Mouse (Mus musculus): ENCODE measurements around the gene Mreg. TPM values are rescaled to one million over a fixed set of nuclear protein-coding genes. Genes with fewer than 3 reads are reported as not detected.
"Not testable (repeated sequence)": the region's sequence is repeated elsewhere in the genome, so short reads cannot be mapped to it uniquely, and the experiment has no call there.

The Mreg gene
- total RNA-seq, 2 experiments from 2014 or later: 25.9 to 27.4 TPM

GRCm38 (mm10) chr1:72232592-72232991 is 20.5 kb upstream of the Mreg start:
- DNase-seq; intact Hi-C loops (cut with DNase I; ENCODE audit: low total_unique reads): not testable (repeated sequence)

- intact Hi-C loops (cut with DNase I; ENCODE audit: low total_unique reads): no loop called here
- DNase-seq: no peak
Measured at GRCm38 (mm10) chr1:72228974-72229373, 16.9 kb upstream of the Mreg start.

- intact Hi-C loops (cut with DNase I; ENCODE audit: low total_unique reads): no loop called here
- DNase-seq: no peak
Measured at GRCm38 (mm10) chr1:72227546-72227945, 15.4 kb upstream of the Mreg start.

- DNase-seq: no peak
- intact Hi-C loops (cut with DNase I; ENCODE audit: low total_unique reads): no loop called here
Measured at GRCm38 (mm10) chr1:72226887-72227481, 14.9 kb upstream of the Mreg start.

- DNase-seq: no peak
- intact Hi-C loops (cut with DNase I; ENCODE audit: low total_unique reads): no loop called here
Measured at GRCm38 (mm10) chr1:72226172-72226886, 14.2 kb upstream of the Mreg start.

- intact Hi-C loops (cut with DNase I; ENCODE audit: low total_unique reads): not testable (repeated sequence)
- DNase-seq: peak; percentile 72
Measured at GRCm38 (mm10) chr1:72225720-72226171, 13.6 kb upstream of the Mreg start.

- no peak for DNase-seq
- intact Hi-C loops (cut with DNase I; ENCODE audit: low total_unique reads): no loop called here
Measured at GRCm38 (mm10) chr1:72225054-72225718, 13.1 kb upstream of the Mreg start.

GRCm38 (mm10) chr1:72220008-72220407 is 7.9 kb upstream of the Mreg start:
- DNase-seq: no peak
- intact Hi-C loops (cut with DNase I; ENCODE audit: low total_unique reads): no loop called here

GRCm38 (mm10) chr1:72219116-72219515 is 7.0 kb upstream of the Mreg start:
- intact Hi-C loops (cut with DNase I; ENCODE audit: low total_unique reads): no loop called here
- no peak for DNase-seq

GRCm38 (mm10) chr1:72218626-72219025 is 6.5 kb upstream of the Mreg start:
- intact Hi-C loops (cut with DNase I; ENCODE audit: low total_unique reads): no loop called here
- no peak for DNase-seq

- intact Hi-C loops (cut with DNase I; ENCODE audit: low total_unique reads): no loop called here
- no peak for DNase-seq
Measured at GRCm38 (mm10) chr1:72216761-72217160, 4.7 kb upstream of the Mreg start.

GRCm38 (mm10) chr1:72215174-72215573 is 3.1 kb upstream of the Mreg start:
- intact Hi-C loops (cut with DNase I; ENCODE audit: low total_unique reads): no loop called here
- no peak for DNase-seq

GRCm38 (mm10) chr1:72214470-72214961 is 2.4 kb upstream of the Mreg start:
- DNase-seq: peak; percentile 71
- intact Hi-C loops (cut with DNase I; ENCODE audit: low total_unique reads): no loop called here

GRCm38 (mm10) chr1:72213954-72214353 is 1.8 kb upstream of the Mreg start:
- intact Hi-C loops (cut with DNase I; ENCODE audit: low total_unique reads): no loop called here
- no peak for DNase-seq

GRCm38 (mm10) chr1:72210803-72211679 is 1.1 kb downstream of the Mreg start:
- no peak for DNase-seq
- intact Hi-C loops (cut with DNase I; ENCODE audit: low total_unique reads): no loop called here

GRCm38 (mm10) chr1:72208095-72208494 is 4.0 kb downstream of the Mreg start:
- no peak for DNase-seq
- intact Hi-C loops (cut with DNase I; ENCODE audit: low total_unique reads): no loop called here

- intact Hi-C loops (cut with DNase I; ENCODE audit: low total_unique reads): no loop called here
- no peak for DNase-seq
Measured at GRCm38 (mm10) chr1:72205113-72205512, 7.0 kb downstream of the Mreg start.

- intact Hi-C loops (cut with DNase I; ENCODE audit: low total_unique reads): no loop called here
Measured at GRCm38 (mm10) chr1:72203204-72203603, 8.9 kb downstream of the Mreg start.

GRCm38 (mm10) chr1:72202705-72203104 is 9.4 kb downstream of the Mreg start:
- intact Hi-C loops (cut with DNase I; ENCODE audit: low total_unique reads): no loop called here
- no peak for DNase-seq

More at GRCm38 (mm10) chr1:72203204-72203603, 8.9 kb downstream of the Mreg start:
- no peak for DNase-seq

GRCm38 (mm10) chr1:72202068-72202467 is 10.0 kb downstream of the Mreg start:
- intact Hi-C loops (cut with DNase I; ENCODE audit: low total_unique reads): no loop called here

More at GRCm38 (mm10) chr1:72202068-72202467, 10.0 kb downstream of the Mreg start:
- DNase-seq: no peak

Measured in gastrocnemius, postnatal 14 days (tissue).